Mouse (Mus musculus): ENCODE measurements around the gene Zranb1. TPM values are rescaled to one million over a fixed set of nuclear protein-coding genes. Genes with fewer than 3 reads are reported as not detected.

Zranb1 gene
- total RNA-seq, 2 experiments from 2014 or later, result 34.4 to 38.1 TPM

DNA sequence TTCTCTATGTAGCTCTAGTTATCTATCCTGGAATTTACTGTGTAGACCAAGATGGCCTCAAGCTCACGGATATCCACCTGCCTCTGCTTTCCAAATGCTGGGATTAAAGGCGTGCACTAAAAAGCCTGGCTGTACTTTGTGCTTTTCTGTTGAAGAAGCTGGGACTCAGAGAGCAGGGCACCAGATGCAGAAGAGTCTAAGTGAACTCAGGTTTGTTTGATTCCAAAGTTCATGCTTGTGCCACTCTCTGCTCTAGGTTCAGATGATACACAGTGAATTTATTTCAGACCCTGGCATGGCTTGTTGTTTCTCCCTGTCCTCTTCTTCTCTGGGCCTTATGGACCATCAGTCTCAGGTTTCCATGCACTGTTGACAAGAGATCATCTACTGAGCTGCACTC, 5.7 kb upstream of the Zranb1 start:
- no peak for DNase-seq (ENCODE audit: low spot score in 2 of 2)

- DNase-seq (ENCODE audit: low spot score in 2 of 2), result no peak
Measured at GRCm38 (mm10) chr7:132927201-132927600, 3.7 kb upstream of the Zranb1 start.

DNA sequence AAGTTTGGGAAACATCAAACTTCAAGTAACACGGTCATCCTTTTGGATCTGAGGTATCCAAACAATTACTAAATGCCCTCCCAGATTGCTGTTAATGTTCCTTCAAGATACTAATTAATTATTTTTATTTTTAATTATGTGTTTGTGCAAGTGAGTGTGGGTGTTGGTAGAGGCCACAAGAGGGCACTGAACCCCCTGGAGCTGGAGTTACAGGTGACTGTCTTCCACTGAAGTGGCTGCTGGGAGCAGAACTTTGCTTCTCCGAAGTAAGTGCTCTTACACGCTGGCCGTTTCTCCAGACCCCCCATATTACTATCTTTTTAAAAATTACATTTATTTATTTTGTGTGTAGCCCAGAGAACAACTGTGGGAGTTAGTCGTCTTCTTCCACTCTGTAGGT, 887 bp upstream of the Zranb1 start:
- DNase-seq (ENCODE audit: low spot score in 2 of 2), result no peak

DNA sequence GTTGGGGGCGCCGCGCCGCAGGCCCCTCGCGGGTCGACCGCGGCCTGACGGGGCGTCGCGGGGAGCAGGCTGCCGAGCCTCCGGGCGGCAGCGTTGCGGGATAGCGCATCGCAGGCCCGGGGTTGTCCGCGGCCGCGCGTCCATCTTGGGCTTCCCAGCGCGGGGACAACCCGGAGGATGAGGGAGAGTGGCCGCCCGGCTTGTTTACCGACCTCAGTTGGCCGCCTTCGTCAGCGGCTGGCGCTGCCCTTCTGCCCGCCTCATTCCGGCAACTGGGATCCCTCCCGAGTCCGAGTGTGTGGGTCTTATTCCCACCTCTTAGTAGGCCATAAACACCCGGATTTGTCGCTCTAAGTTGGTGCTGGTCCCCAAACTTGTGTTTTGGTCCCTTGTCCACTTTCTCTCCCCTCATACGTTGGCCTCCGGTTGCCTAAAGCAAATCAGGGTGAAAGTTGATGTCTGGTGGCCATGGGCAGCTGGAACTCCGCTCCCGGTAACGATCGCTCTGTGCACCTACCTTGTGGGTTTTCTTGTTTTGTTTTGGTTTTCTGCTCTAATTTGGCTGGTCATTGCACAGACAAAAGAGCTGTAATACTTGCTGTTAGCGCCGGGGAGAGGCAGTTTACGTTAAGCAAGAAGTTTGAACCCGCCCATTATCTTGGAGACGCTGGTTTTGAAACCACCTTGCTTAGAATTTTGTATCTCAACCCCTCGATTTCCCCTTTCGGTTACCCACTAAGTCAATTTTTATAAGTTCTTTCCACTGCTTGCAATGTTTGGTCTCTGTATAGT, 814 bp downstream of the Zranb1 start:
- DNase-seq (ENCODE audit: low spot score in 2 of 2), result peak; percentile 20 to 37

DNA sequence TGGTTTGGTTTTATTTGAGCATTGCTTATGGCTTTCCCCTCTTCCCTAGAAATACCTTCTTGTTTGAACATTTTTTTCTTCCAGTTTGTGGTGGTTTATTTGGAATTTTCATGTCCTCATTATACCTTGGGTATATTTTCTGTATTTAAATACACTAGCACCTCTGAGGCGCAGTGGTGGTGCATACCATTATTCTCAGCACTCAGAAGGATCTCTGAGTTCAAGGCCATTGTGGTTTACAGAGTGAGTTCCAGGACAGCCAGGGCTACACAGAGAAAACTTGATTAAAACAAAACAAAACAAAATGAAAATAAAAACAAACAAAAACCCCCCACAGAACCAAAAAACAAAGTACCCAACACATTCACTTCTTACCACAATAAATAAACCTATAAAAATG, 2.4 kb downstream of the Zranb1 start:
- DNase-seq (ENCODE audit: low spot score in 2 of 2), result no peak

DNA sequence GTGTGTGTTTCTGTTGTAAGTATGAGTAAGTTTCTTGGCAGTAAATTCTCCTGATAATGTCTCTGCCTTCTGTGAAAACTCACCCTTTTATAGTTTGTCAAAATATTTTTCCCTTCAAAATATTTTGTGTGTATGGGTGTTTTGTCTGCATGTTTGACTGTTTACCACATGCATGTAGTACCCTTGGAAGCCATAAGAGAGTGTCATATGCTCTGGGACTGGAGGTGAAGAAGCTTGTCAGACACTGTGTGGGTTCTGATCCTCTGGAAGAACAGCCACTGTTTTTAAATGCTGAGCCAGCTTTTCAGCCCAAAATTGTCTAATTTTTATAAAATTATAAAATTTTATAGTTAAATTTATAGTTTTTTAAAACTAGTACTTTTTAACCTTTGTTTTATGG, 3.8 kb downstream of the Zranb1 start:
- DNase-seq (ENCODE audit: low spot score in 2 of 2), result no peak

DNA sequence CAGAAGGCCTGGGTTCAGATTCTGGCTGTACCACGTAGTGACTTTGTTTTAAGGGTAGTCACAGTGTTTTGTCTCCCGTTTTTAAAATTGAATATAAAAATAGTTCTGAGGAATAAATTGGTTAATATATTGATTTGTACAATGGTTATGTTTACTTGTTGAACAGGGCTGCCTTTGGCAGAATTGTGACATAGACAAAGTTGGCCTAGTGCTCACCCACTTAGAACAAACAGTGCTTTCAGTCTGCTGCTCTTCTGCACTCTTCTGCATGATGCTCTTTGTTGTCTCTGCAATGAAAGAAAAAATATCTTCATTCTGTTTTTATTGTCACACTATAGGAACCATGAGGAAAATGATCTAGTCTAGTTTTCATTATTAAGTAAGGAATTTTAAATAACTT, 8.2 kb downstream of the Zranb1 start:
- DNase-seq (ENCODE audit: low spot score in 2 of 2), result no peak

- DNase-seq (ENCODE audit: low spot score in 2 of 2), result no peak
Measured at GRCm38 (mm10) chr7:132940569-132940968, 9.6 kb downstream of the Zranb1 start.

GRCm38 (mm10) chr7:132949968-132950367, 19.0 kb downstream of the Zranb1 start:
- DNase-seq (ENCODE audit: low spot score in 2 of 2), result no peak

- no peak for DNase-seq (ENCODE audit: low spot score in 2 of 2)
Measured at GRCm38 (mm10) chr7:132950613-132951012, 19.7 kb downstream of the Zranb1 start.

DNA sequence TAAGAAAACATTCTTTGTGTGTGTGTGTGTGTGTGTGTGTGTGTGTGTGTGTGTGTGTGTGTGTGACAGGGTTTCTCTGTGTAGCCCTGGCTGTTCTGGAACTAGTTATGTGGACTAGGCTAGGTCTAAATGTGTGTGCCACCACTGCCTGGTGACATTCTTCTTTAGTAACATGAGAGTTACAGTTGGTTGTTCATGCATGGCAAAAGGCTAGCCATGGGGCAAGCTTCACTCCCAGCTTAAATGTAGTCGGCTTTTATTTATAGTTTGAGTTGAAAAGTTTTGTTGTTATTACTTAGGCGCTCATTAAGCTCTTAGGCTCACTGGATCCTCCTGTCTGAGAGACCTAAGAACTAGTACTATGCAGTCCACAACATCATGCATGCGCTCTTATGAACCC, 33.5 kb downstream of the Zranb1 start:
- DNase-seq (ENCODE audit: low spot score in 2 of 2), result no peak

- DNase-seq (ENCODE audit: low spot score in 2 of 2), result no peak
Measured at GRCm38 (mm10) chr7:132965707-132966106, 34.8 kb downstream of the Zranb1 start.

- DNase-seq (ENCODE audit: low spot score in 2 of 2), result no peak
Measured at GRCm38 (mm10) chr7:132972079-132972478, 41.1 kb downstream of the Zranb1 start.

DNA sequence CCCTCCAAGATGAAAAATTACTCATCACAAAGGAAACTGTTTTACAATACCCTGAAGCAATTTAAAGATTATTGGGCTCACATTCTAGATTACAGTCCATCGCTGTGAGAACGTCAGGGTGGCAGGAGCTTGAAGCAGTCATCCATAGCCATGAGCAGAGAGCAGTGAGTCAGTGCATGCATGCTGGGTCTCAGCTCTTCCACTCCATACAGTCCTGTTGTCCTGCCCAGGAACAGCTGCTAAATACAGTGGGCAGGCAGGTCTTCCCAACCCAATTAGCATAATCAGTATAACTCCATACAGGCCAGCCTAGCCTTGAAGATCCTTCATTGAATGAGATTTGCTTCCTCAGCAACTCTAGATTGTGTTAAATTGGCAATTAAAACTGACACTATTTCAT, 45.1 kb downstream of the Zranb1 start:
- no peak for DNase-seq (ENCODE audit: low spot score in 2 of 2)

GRCm38 (mm10) chr7:132977981-132978380, 47.0 kb downstream of the Zranb1 start:
- no peak for DNase-seq (ENCODE audit: low spot score in 2 of 2)

- no peak for DNase-seq (ENCODE audit: low spot score in 2 of 2)
Measured at GRCm38 (mm10) chr7:132982639-132983038, 51.7 kb downstream of the Zranb1 start.

DNA sequence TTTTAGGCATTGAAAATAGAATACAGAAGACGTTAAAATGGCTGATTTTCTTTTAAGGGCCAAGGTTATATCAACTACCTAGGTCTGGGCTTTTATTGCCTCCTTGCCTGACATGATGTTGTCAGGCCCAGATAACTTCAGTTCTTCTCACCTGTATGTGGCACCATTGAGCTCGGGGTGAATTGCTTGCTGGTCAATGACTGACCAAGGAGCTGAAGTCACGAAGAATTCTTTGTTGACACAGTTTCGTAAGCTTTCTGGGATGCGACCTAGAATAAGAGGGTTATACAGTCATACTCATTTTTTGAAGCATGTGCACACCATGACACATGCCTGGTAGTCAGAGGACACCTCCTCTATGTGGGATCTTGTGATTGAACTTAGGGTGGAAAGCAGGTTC, 58.9 kb downstream of the Zranb1 start:
- no peak for DNase-seq (ENCODE audit: low spot score in 2 of 2)

DNA sequence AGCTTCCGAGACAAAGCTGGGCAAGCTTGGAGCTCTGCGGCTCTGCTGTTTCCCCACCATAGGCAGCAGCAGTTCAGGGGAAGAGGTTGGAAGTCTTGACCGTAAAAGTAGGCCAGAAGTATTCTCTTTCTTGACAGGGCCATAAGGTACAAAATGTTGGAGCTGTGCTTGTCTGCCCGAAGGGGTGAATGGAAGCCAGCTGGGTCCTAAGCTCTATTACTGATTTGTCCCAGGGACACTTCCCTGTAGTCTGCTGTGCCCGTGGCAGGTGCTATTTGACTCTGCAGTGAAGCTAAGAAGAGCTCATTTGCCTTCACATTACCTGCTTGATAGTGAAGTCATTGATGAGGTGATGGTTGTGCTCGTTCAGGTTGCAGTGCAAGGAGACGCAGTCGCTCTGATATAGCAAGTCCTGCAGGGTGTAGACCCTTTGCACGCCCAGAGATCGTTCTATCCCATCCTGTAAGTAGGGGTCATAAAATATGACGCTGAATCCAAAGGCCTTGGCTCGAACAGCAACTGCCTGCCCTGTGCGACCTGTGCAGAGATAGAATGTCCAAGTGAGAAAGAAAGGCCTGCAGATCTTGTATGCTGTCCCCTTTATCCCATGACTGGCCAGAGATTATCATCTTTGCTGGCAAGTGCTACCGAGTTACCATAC, 60.4 kb downstream of the Zranb1 start:
- DNase-seq (ENCODE audit: low spot score in 2 of 2), result no peak

GRCm38 (mm10) chr7:132992967-132993615, 62.1 kb downstream of the Zranb1 start:
- no peak for DNase-seq (ENCODE audit: low spot score in 2 of 2)

- no peak for DNase-seq (ENCODE audit: low spot score in 2 of 2)
Measured at GRCm38 (mm10) chr7:132994120-132994519, 63.2 kb downstream of the Zranb1 start.

- DNase-seq (ENCODE audit: low spot score in 2 of 2), result no peak
Measured at GRCm38 (mm10) chr7:132994628-132995191, 63.8 kb downstream of the Zranb1 start.

GRCm38 (mm10) chr7:132996391-132996790, 65.4 kb downstream of the Zranb1 start:
- DNase-seq (ENCODE audit: low spot score in 2 of 2), result no peak
